Mouse (Mus musculus) CH12.LX (cell line): ENCODE measurements at regions not wholly inside any gene's neighbourhood (a gene's known extent, or its start where the extent isn't known, plus 50 kb on each side); places are given as distances from the start of the nearest gene placed in this dataset.

Experiments used
- DNase-seq: peaks from one replicate; pipeline ENCODE4 v3.0.0-alpha.2; 2013; ENCODE audit errors: extremely low read depth
- H3K27ac ChIP-seq: 2 replicates; pipeline ENCODE4 v1.5.1; 2012; ENCODE audit warnings: low read depth, mild to moderate bottlenecking, control low read depth, moderate library complexity; ENCODE audit not compliant: insufficient read depth
- H3K27me3 ChIP-seq: replicated peaks from 2 replicates; pipeline ENCODE3; 2012; ENCODE audit warnings: inconsistent platforms
- H3K36me3 ChIP-seq, 2 experiments: replicated peaks in 1 of 2; 2 replicates each; pipeline versions ENCODE3 to v1.6.1; 2012; ENCODE audit warnings: inconsistent platforms in 1 of 2, low read length in 1 of 2, mild to moderate bottlenecking in 1 of 2, mixed read lengths in 1 of 2, moderate library complexity in 1 of 2; ENCODE audit not compliant: control insufficient read depth in 1 of 2, insufficient read depth in 1 of 2
- H3K4me1 ChIP-seq, 2 experiments: 2 replicates each; pipeline ENCODE4 v1.6.1; 2012; ENCODE audit warnings: inconsistent platforms in 1 of 2, moderate library complexity in 1 of 2; ENCODE audit not compliant: insufficient read depth in 2 of 2, control insufficient read depth in 1 of 2
- H3K4me2 ChIP-seq: 2 replicates; pipeline ENCODE4 v1.6.1; 2012; ENCODE audit warnings: low read depth, mild to moderate bottlenecking, control low read depth; ENCODE audit not compliant: poor library complexity, insufficient read depth, severe bottlenecking
- H3K4me3 ChIP-seq, 3 experiments: fragments of 150-350 bp in 1 of 3; sonication (generic) in 1 of 3; replicated peaks in 1 of 3; 2 replicates each; pipeline versions ENCODE3 to v1.5.1; 2011 to 2012; ENCODE audit warnings: low read depth in 2 of 3, low read length in 2 of 3, mild to moderate bottlenecking in 2 of 3, moderate library complexity in 2 of 3, control low read depth in 1 of 3, improper control_type of control experiment in 1 of 3, inconsistent platforms in 1 of 3, mixed read lengths in 1 of 3; ENCODE audit not compliant: poor library complexity in 1 of 3
- H3K79me2 ChIP-seq: replicated peaks from 2 replicates; pipeline ENCODE4 v1.6.1; 2012; ENCODE audit warnings: mild to moderate bottlenecking, moderate library complexity; ENCODE audit not compliant: control insufficient read depth, poor library complexity, insufficient read depth, severe bottlenecking; ENCODE audit errors: extremely low read depth
- H3K9ac ChIP-seq: 2 replicates; pipeline ENCODE4 v1.6.1; 2012; ENCODE audit warnings: low read depth, mild to moderate bottlenecking, control low read depth, moderate library complexity; ENCODE audit not compliant: insufficient read depth
- H3K9me3 ChIP-seq: replicated peaks from 2 replicates; pipeline ENCODE3; 2012; ENCODE audit warnings: low read length, inconsistent platforms, mixed read lengths
- BHLHE40 ChIP-seq: IDR thresholded peaks from 2 replicates; pipeline ENCODE4 v1.6.1; 2011; ENCODE audit warnings: mild to moderate bottlenecking, low read depth, low read length, improper control_type of control experiment
- E2F4 ChIP-seq: IDR thresholded peaks from 2 replicates; pipeline ENCODE4 v1.6.1; 2011; ENCODE audit warnings: low read depth, low read length, improper control_type of control experiment; ENCODE audit not compliant: insufficient replicate concordance
- EP300 ChIP-seq: IDR thresholded peaks from 2 replicates; pipeline ENCODE4 v1.6.1; 2011; ENCODE audit warnings: low read length, improper control_type of control experiment
- ETS1 ChIP-seq: conservative IDR thresholded peaks from 2 replicates; pipeline ENCODE4 v1.6.1; 2012; ENCODE audit warnings: low read depth, mild to moderate bottlenecking, inconsistent platforms, low read length, improper control_type of control experiment, moderate library complexity
- GABPA ChIP-seq: IDR thresholded peaks from 2 replicates; pipeline ENCODE4 v1.6.1; 2012; ENCODE audit warnings: low read depth, low read length, improper control_type of control experiment, inconsistent platforms; ENCODE audit not compliant: insufficient replicate concordance
- HCFC1 ChIP-seq: IDR thresholded peaks from 2 replicates; pipeline ENCODE4 v1.6.1; 2012; ENCODE audit warnings: low read depth, mild to moderate bottlenecking, inconsistent platforms, low read length, improper control_type of control experiment
- JUN ChIP-seq: IDR thresholded peaks from 2 replicates; pipeline ENCODE4 v1.6.1; 2011; ENCODE audit warnings: low read depth, mild to moderate bottlenecking, low read length, improper control_type of control experiment, moderate library complexity; ENCODE audit not compliant: insufficient read depth
- KAT2A ChIP-seq: IDR thresholded peaks from 2 replicates; pipeline ENCODE4 v1.6.1; 2012; ENCODE audit warnings: low read length, improper control_type of control experiment, inconsistent platforms; ENCODE audit not compliant: insufficient replicate concordance
- MAX ChIP-seq: IDR thresholded peaks from 2 replicates; pipeline ENCODE4 v1.6.1; 2011; ENCODE audit warnings: low read length, improper control_type of control experiment
- MAZ ChIP-seq: IDR thresholded peaks from 2 replicates; pipeline ENCODE4 v1.6.1; 2012; ENCODE audit warnings: low read depth, mild to moderate bottlenecking, inconsistent platforms, low read length, improper control_type of control experiment, moderate library complexity
- MEF2A ChIP-seq: IDR thresholded peaks from 2 replicates; pipeline ENCODE4 v1.6.1; 2014; ENCODE audit warnings: low read depth, mild to moderate bottlenecking, inconsistent platforms, low read length, improper control_type of control experiment, borderline replicate concordance
- POLR2A ChIP-seq: IDR thresholded peaks from 2 replicates; pipeline ENCODE4 v1.6.1; 2011; ENCODE audit warnings: low read depth, mild to moderate bottlenecking, improper control_type of control experiment, low read length
- POLR2AphosphoS2 ChIP-seq: IDR thresholded peaks from 2 replicates; pipeline ENCODE4 v1.6.1; 2011; ENCODE audit warnings: low read depth, low read length, improper control_type of control experiment
- RAD21 ChIP-seq: IDR thresholded peaks from 2 replicates; pipeline ENCODE4 v1.6.1; 2011; ENCODE audit warnings: low read depth, mild to moderate bottlenecking, low read length, improper control_type of control experiment, moderate library complexity
- SIN3A ChIP-seq: IDR thresholded peaks from 2 replicates; pipeline ENCODE4 v1.6.1; 2012; ENCODE audit warnings: low read length, improper control_type of control experiment, inconsistent platforms
- USF1 ChIP-seq: IDR thresholded peaks from 2 replicates; pipeline ENCODE4 v1.6.1; 2014; ENCODE audit warnings: low read depth, mild to moderate bottlenecking, inconsistent platforms, low read length, improper control_type of control experiment
- ZC3H11A ChIP-seq: IDR thresholded peaks from 2 replicates; pipeline ENCODE4 v1.6.1; 2012; ENCODE audit warnings: low read depth, mild to moderate bottlenecking, inconsistent platforms, low read length, improper control_type of control experiment
- ZNF384 ChIP-seq: IDR thresholded peaks from 2 replicates; pipeline ENCODE4 v1.6.1; 2012; ENCODE audit warnings: low read depth, low read length, improper control_type of control experiment, inconsistent platforms
- dilution Hi-C: fragments of 300-500 bp; cut with MboI; formaldehyde crosslinking; loops from 2 replicates; pipeline ENCODE4 v1.14.3; 2020; ENCODE audit warnings: low sequenced_read_pairs; ENCODE audit not compliant: extremely low pct_unique_long_range_greater_than_20kb, extremely low pct_ligation_motif_present
- in situ Hi-C: fragments of 300-500 bp; cut with MboI; formaldehyde crosslinking; loops from 3 replicates; pipeline ENCODE4 v1.14.3; 2019; ENCODE audit warnings: low sequenced_read_pairs, low pct_ligation_motif_present, low pct_unique_long_range_greater_than_20kb, mixed read lengths

GRCm38 (mm10) chr3:79002173-79002848 lies 284.0 kb downstream of the Rapgef2 start:
- TF ChIP-seq MEF2A (no peak), POLR2A (no peak), MAZ (no peak)
- Histone ChIP-seq H3K9ac (no peak overlapping the region), H3K4me2 (no peak overlapping the region), H3K4me3 (no peak overlapping the region), H3K27me3 (no peaks in the 10 kb centered on the region), H3K36me3 (no peaks in the 10 kb centered on the region), H3K27ac (no peak overlapping the region), H3K9me3 (no peaks in the 10 kb centered on the region), H3K4me1 (no peaks in the 10 kb centered on the region), H3K79me2 (no peaks in the 10 kb centered on the region)
- DNase-seq, result no peak
- dilution Hi-C loops (no loop called here), in situ Hi-C loops (no loop called here)

- Histone ChIP-seq H3K36me3 (no peaks in the 10 kb centered on the region), H3K4me1 (no peaks in the 10 kb centered on the region), H3K9ac (no peak overlapping the region), H3K79me2 (no peaks in the 10 kb centered on the region), H3K4me2 (no peak overlapping the region), H3K27me3 (no peaks in the 10 kb centered on the region), H3K27ac (no peak overlapping the region), H3K4me3 (no peak overlapping the region), H3K9me3 (no peaks in the 10 kb centered on the region)
- DNase-seq, result no peak
- TF ChIP-seq BHLHE40 (no peak), GABPA (no peak), USF1 (no peak)
- dilution Hi-C loops (no loop called here), in situ Hi-C loops (no loop called here)
These were observed 284.6 kb downstream of the Rapgef2 start for GRCm38 (mm10) chr3:79001754-79002153.

- no peaks in the 10 kb centered on the region for H3K27me3 ChIP-seq
- H3K4me2 ChIP-seq, result no peak overlapping the region
- dilution Hi-C loops, result no loop called here
- no peaks in the 10 kb centered on the region for H3K79me2 ChIP-seq
- no peak overlapping the region for H3K4me3 ChIP-seq
- no peak for DNase-seq
- no peaks in the 10 kb centered on the region for H3K9me3 ChIP-seq
- no peaks in the 10 kb centered on the region for H3K4me1 ChIP-seq
- no peak overlapping the region for H3K27ac ChIP-seq
- H3K9ac ChIP-seq, result no peak overlapping the region
- no peak for TF ChIP-seq MAX
- TF ChIP-seq EP300, result no peak
- TF ChIP-seq POLR2A, result no peak
- no peak for TF ChIP-seq KAT2A
- no peak for TF ChIP-seq MAZ
- TF ChIP-seq JUN, result no peak
- no peak for TF ChIP-seq USF1
- no peak for TF ChIP-seq ETS1
- TF ChIP-seq POLR2AphosphoS2, result no peak
- no peak for TF ChIP-seq HCFC1
- TF ChIP-seq ZC3H11A, result no peak
- no peak for TF ChIP-seq MEF2A
- no peak for TF ChIP-seq BHLHE40
- no peak for TF ChIP-seq ZNF384
- no peak for TF ChIP-seq RAD21
- TF ChIP-seq E2F4, result no peak
- TF ChIP-seq SIN3A, result no peak
- TF ChIP-seq, all 38 proteins: peak for 0
- no peaks in the 10 kb centered on the region for H3K36me3 ChIP-seq
- in situ Hi-C loops, result no loop called here
These were observed 286.0 kb downstream of the Rapgef2 start for GRCm38 (mm10) chr3:79000293-79000692.
